Mouse (Mus musculus): ENCODE data around the gene Neu2. TPM values are rescaled to one million over a fixed set of nuclear protein-coding genes. Genes with fewer than 3 reads are reported as not detected.

The Neu2 gene
- polyA plus RNA-seq, 1 experiment, result not detected

GRCm38 (mm10) chr1:87532346-87532745 is 22.7 kb downstream of the Neu2 start:
- Histone ChIP-seq H3K27me3 (replicated peaks) (peaks cover 32% of the 10 kb centered on the region), H3K9me3 (no peaks in the 10 kb centered on the region)
- TF ChIP-seq GATA1 (IDR thresholded peaks at IDR 0.05; ENCODE audit: borderline replicate concordance, low read length) (no peak), FLI1 (IDR thresholded peaks at IDR 0.05; ENCODE audit: low read length) (no peak)

GRCm38 (mm10) chr1:87534118-87534517 is 24.4 kb downstream of the Neu2 start:
- H3K9me3 ChIP-seq, result no peaks in the 10 kb centered on the region
- TF ChIP-seq FLI1 (IDR thresholded peaks at IDR 0.05; ENCODE audit: low read length), result no peak
- TF ChIP-seq GATA1 (IDR thresholded peaks at IDR 0.05; ENCODE audit: borderline replicate concordance, low read length), result no peak
- no peak overlapping the region for H3K4me3 ChIP-seq (replicated peaks)
- H3K4me1 ChIP-seq, result no peaks in the 10 kb centered on the region
- H3K27me3 ChIP-seq (replicated peaks), result peaks cover 27% of the 10 kb centered on the region
- H3K36me3 ChIP-seq (replicated peaks; ENCODE audit: low read length), result no peaks in the 10 kb centered on the region

More at GRCm38 (mm10) chr1:87532346-87532745, 22.7 kb downstream of the Neu2 start:
- Histone ChIP-seq H3K4me3 (replicated peaks) (no peak overlapping the region), H3K36me3 (replicated peaks; ENCODE audit: low read length) (no peaks in the 10 kb centered on the region), H3K4me1 (no peaks in the 10 kb centered on the region)

DNA sequence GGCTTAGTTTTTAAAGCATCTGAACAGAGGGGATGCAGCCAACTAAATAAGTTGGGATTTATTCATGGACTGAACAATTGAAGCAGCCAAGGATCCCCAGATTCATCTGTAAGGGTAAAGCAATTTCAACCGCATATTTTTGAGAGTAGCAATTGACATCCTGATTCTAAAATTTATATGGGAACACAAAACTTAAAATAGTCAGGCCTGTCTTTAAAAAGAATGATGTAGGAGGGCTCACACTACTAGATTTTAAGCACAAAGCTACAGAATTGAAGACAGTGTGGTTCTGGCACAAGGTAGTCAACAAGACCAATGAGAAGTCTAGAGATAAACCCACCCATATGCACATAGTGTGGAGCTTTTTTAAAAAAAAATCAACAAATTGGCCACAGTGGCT is 27.3 kb downstream of the Neu2 start:
- peaks cover 39% of the 10 kb centered on the region for H3K27me3 ChIP-seq (replicated peaks)

GRCm38 (mm10) chr1:87541614-87542013 is 31.9 kb downstream of the Neu2 start:
- Histone ChIP-seq H3K4me1 (peaks cover 14% of the 10 kb centered on the region), H3K9me3 (no peaks in the 10 kb centered on the region), H3K4me3 (replicated peaks) (no peak overlapping the region), H3K27me3 (replicated peaks) (peaks cover 28% of the 10 kb centered on the region), H3K36me3 (replicated peaks; ENCODE audit: low read length) (no peaks in the 10 kb centered on the region)
- TF ChIP-seq GATA1 (IDR thresholded peaks at IDR 0.05; ENCODE audit: borderline replicate concordance, low read length) (no peak), FLI1 (IDR thresholded peaks at IDR 0.05; ENCODE audit: low read length) (no peak)

More for the DNA sequence above, 27.3 kb downstream of the Neu2 start:
- no peaks in the 10 kb centered on the region for H3K9me3 ChIP-seq
- peaks cover 7% of the 10 kb centered on the region; the same call in 1 of the 2 replicates for H3K4me1 ChIP-seq
- H3K4me3 ChIP-seq (replicated peaks), result no peak overlapping the region
- TF ChIP-seq GATA1 (IDR thresholded peaks at IDR 0.05; ENCODE audit: borderline replicate concordance, low read length), result no peak
- TF ChIP-seq FLI1 (IDR thresholded peaks at IDR 0.05; ENCODE audit: low read length), result no peak
- H3K36me3 ChIP-seq (replicated peaks; ENCODE audit: low read length), result no peaks in the 10 kb centered on the region

GRCm38 (mm10) chr1:87551008-87551407 is 41.3 kb downstream of the Neu2 start:
- H3K36me3 ChIP-seq (replicated peaks; ENCODE audit: low read length), result no peaks in the 10 kb centered on the region
- no peak overlapping the region for H3K4me3 ChIP-seq (replicated peaks)
- peaks cover 62% of the 10 kb centered on the region for H3K27me3 ChIP-seq (replicated peaks)
- peaks cover 26% of the 10 kb centered on the region for H3K4me1 ChIP-seq
- TF ChIP-seq FLI1 (IDR thresholded peaks at IDR 0.05; ENCODE audit: low read length) (no peak), GATA1 (IDR thresholded peaks at IDR 0.05; ENCODE audit: borderline replicate concordance, low read length) (no peak)
- no peaks in the 10 kb centered on the region for H3K9me3 ChIP-seq

DNA sequence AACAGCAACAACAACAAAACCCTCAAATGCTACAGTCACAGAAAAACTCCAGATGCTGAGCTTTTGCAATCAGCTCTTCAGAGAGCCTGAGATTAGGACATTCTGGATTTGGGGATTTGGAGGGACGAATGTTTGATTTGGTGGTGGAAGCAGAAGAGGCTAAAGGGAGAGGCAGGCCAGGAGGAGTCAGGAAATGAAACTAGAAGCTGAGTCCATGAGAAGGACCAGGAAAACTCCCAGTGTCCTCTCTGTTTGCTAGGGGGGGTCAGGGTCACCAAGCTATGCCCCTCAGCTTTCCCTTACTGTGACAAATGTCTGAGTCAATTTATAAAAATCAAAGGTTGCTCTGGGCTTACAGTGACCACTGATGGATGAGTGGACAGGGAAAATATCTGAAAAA is 43.9 kb downstream of the Neu2 start:
- TF ChIP-seq FLI1 (IDR thresholded peaks at IDR 0.05; ENCODE audit: low read length) (no peak), GATA1 (IDR thresholded peaks at IDR 0.05; ENCODE audit: borderline replicate concordance, low read length) (no peak)
- no peaks in the 10 kb centered on the region for H3K36me3 ChIP-seq (replicated peaks; ENCODE audit: low read length)

GRCm38 (mm10) chr1:87562967-87563366 is 53.3 kb downstream of the Neu2 start:
- Histone ChIP-seq H3K4me1 (no peaks in the 10 kb centered on the region), H3K36me3 (replicated peaks; ENCODE audit: low read length) (no peaks in the 10 kb centered on the region), H3K9me3 (peaks cover 7% of the 10 kb centered on the region; the same call in 1 of the 2 replicates), H3K4me3 (replicated peaks) (no peak overlapping the region), H3K27me3 (replicated peaks) (peaks cover 79% of the 10 kb centered on the region)
- TF ChIP-seq FLI1 (IDR thresholded peaks at IDR 0.05; ENCODE audit: low read length) (no peak), GATA1 (IDR thresholded peaks at IDR 0.05; ENCODE audit: borderline replicate concordance, low read length) (no peak)

More for the DNA sequence above, 43.9 kb downstream of the Neu2 start:
- peaks cover 54% of the 10 kb centered on the region for H3K27me3 ChIP-seq (replicated peaks)
- H3K4me1 ChIP-seq, result peaks cover 18% of the 10 kb centered on the region
- peaks cover 2% of the 10 kb centered on the region; the same call in 1 of the 2 replicates for H3K9me3 ChIP-seq
- no peak overlapping the region for H3K4me3 ChIP-seq (replicated peaks)

DNA sequence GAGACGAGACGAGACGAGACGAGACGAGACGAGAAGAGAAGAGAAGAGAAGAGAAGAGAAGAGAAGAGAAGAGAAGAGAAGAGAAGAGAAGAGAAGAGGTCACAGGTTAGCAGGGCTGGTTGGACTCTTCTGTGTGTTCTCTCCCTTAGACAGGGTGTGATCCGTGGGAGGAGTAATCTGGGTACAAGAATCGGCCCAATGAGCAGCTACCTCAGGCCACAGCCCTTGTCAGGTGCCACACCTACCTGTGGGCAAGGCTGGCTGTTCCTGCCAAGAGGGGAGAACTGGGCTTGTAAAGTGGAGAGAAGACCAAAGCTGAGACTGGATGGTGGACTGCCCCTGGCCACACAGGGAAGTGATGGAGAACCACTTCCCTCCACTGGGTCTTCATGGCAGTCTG is 56.1 kb downstream of the Neu2 start:
- Histone ChIP-seq H3K27me3 (replicated peaks) (peaks cover 74% of the 10 kb centered on the region), H3K4me3 (replicated peaks) (no peak overlapping the region), H3K9me3 (peaks cover 14% of the 10 kb centered on the region; the same call in 1 of the 2 replicates), H3K36me3 (replicated peaks; ENCODE audit: low read length) (no peaks in the 10 kb centered on the region), H3K4me1 (no peaks in the 10 kb centered on the region)
- TF ChIP-seq GATA1 (IDR thresholded peaks at IDR 0.05; ENCODE audit: borderline replicate concordance, low read length), result no peak
- TF ChIP-seq FLI1 (IDR thresholded peaks at IDR 0.05; ENCODE audit: low read length), result no peak

- H3K36me3 ChIP-seq (replicated peaks; ENCODE audit: low read length), result no peaks in the 10 kb centered on the region
- no peaks in the 10 kb centered on the region for H3K4me1 ChIP-seq
- H3K9me3 ChIP-seq, result peaks cover 18% of the 10 kb centered on the region; the same call in 1 of the 2 replicates
- peaks cover 75% of the 10 kb centered on the region for H3K27me3 ChIP-seq (replicated peaks)
- no peak for TF ChIP-seq FLI1 (IDR thresholded peaks at IDR 0.05; ENCODE audit: low read length)
- TF ChIP-seq GATA1 (IDR thresholded peaks at IDR 0.05; ENCODE audit: borderline replicate concordance, low read length), result no peak
- H3K4me3 ChIP-seq (replicated peaks), result no peak overlapping the region
These were observed 58.7 kb downstream of the Neu2 start for GRCm38 (mm10) chr1:87568398-87568797.

DNA sequence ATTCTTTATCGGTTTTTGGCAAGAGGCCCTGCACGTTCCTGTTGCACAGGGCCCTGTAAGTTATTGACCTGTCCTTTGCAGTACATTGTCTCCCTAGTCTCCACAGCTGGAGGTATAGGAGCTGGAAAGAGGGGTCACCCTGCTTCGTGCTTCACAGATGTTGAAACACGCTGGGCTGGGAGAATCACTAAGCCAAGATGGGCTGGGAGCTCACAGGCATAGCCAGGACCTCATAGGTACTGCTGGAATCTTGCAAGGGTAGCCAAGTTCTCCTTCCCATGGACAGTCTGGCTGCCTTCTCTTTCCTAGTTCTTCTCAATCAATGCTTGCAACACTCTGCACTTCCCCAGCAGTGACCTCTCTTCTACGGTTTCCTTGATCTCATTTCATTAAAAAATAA is 63.6 kb downstream of the Neu2 start:
- H3K4me1 ChIP-seq, result no peaks in the 10 kb centered on the region
- no peak overlapping the region for H3K4me3 ChIP-seq (replicated peaks)
- peaks cover 61% of the 10 kb centered on the region for H3K27me3 ChIP-seq (replicated peaks)
- peaks cover 18% of the 10 kb centered on the region; the same call in 1 of the 2 replicates for H3K9me3 ChIP-seq
- TF ChIP-seq GATA1 (IDR thresholded peaks at IDR 0.05; ENCODE audit: borderline replicate concordance, low read length) (no peak), FLI1 (IDR thresholded peaks at IDR 0.05; ENCODE audit: low read length) (no peak)
- H3K36me3 ChIP-seq (replicated peaks; ENCODE audit: low read length), result no peaks in the 10 kb centered on the region
